Mouse (Mus musculus) monocyte, adult 2 months (primary cell): ENCODE results near the gene Acyp2.
"Not testable (repeated sequence)": the region's sequence is repeated elsewhere in the genome, so short reads cannot be mapped to it uniquely, and the experiment has no call there.

ENCODE experiments used
- DNase-seq, 2 experiments: peaks; one replicate each; pipeline ENCODE4 v3.0.0; 2022; ENCODE audit warnings: low spot score in 2 of 2, low read depth in 1 of 2

The Acyp2 gene

DNA sequence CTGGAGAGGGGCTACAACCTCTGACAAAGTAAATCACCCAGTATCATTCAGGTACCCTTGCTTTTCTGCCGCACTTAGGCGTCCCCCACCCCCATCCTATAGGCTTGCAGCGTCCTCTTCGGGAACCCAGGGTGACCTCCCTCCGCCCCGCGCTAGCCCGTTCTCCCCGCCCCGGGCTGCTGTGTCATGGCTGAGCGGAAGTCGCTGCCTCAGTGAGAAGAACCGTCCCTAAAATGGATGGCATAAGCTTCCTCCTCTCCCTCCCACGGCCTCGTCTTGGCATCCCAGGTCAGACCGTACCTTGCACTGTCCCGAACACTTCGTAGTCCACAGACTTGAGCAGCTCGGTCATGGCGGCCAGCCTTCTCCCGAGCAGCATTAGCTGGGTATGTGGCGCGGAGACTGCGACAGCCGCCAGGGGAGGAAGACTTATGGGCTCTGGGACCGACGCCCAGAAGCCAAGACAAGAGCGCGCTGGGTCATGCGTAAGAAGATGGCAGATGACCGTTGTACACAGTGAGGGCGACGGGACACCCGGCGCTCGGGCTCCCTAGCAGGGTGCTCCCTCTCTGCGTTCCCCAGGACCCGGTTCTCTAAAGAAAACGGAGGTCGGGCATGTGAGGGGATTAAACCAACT, at the start of gene Acyp2:
Acyp2 (minus strand) TSS at position 587 of the 637 bp plus-strand sequence.
- peak; percentile 27 to 74 for DNase-seq

GRCm38 (mm10) chr11:30689421-30689820, 40.0 kb upstream of the Acyp2 start:
- DNase-seq = no peak

GRCm38 (mm10) chr11:30676086-30676485, 26.7 kb upstream of the Acyp2 start:
- no peak for DNase-seq

- no peak for DNase-seq
Measured at GRCm38 (mm10) chr11:30672719-30673118, 23.3 kb upstream of the Acyp2 start.

GRCm38 (mm10) chr11:30663001-30663400, 13.6 kb upstream of the Acyp2 start:
- DNase-seq = no peak

DNA sequence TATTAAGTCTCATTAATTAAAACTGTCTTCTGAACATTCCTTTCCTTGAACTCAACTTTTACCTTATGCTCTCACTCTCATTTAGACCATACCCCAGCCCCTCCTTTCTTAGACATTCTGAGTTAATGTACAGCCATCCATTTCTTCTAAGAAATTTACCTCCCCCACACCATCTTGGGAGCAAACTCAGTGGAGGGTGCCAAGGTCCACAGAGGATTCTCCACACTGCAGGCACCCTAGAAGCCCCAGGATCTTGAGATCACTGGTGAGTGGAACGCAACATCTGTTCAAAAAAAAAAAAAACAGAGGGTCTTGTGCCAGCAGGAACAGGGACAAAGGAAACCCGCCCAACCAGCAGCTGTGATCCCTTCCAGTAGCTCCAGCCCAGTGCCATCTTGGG, 13.2 kb upstream of the Acyp2 start:
- no peak for DNase-seq

GRCm38 (mm10) chr11:30657069-30657468, 7.7 kb upstream of the Acyp2 start:
- DNase-seq = no peak

DNA sequence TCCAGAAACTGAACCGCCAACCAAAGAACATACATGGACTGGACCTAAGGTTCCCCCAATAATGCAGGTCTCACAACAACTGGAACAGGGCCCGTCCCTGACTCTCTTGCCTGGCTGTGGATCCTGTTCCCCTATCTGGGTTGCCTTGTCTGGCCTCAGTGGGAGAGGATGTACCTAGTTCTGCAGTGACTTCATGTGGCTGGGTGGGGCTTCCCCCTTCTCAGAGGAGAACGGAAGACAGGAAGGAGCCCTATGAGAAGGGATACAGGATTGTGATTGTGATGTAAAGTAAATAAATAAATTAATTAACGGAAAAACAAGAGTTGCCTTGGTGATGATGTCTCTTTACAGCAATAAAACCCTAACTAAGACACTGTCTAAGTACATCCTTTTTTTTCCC, 6.7 kb upstream of the Acyp2 start:
- DNase-seq = no peak

GRCm38 (mm10) chr11:30650416-30650815, 1.0 kb upstream of the Acyp2 start:
- DNase-seq = no peak

DNA sequence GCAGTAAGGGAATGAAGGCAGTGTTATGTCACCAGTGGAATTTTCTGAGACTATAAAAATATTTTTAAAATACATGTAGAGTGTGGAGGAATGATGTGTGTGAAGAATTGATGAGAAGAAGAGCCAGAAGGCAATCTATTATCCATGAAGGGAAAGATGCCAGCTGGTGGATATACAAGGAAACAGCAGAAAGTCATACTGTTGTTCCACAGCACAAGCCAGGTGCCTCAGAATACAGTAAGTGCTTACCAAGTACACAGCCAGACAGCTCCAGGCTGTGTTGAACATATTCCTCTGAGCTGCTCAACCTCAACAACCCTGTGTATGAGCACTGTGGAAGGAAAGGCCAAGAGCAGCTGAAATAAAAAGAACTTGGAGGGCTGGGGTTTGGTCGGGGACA, 13.7 kb downstream of the Acyp2 start:
- DNase-seq = no peak

- no peak for DNase-seq
Measured at GRCm38 (mm10) chr11:30630514-30630913, 18.9 kb downstream of the Acyp2 start.

- DNase-seq = no peak
Measured at GRCm38 (mm10) chr11:30623218-30623617, 26.2 kb downstream of the Acyp2 start.

DNA sequence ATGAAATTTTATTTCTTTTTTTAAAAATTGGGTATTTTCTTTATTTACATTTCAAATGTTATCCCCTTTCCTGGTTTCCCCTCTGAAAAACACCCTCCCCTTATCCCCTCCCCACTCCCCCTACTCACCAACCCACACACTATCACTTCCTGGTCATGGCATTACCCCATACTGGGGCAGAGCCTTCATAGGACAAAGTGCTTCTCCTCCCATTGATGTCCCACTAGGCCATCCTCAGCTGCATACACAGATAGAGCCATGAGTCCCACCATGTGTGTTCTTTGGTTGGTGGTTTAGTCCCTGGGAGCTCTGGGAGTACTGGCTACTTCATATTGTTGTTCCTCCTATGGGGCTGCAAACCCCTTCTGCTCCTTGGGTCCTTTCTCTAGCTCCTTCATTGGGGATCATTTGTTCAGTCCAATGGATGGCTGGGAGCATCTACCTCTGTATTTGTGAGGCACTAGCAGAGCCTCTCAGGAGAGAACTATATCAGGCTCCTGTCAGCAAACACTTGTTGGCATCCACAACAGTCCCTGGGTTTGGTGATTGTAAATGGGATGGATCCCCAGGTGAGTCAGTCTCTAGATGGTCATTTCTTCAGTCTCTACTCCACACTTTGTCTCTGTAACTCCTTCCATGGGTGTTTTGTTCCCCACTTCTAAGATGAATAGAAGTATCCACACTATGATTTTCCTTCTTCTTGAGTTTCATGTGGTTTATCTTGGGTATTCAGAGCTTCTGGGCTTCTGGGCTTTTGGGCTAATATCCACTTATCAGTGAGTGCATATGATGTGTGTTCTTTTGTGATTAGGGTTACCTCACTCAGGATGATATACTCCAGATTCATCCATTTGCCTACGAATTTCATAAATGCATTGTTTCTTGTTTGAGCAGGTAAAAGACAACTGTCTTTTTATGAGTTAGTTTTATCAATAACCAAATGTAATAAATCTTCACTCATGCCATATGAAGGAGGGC, 27.7 kb downstream of the Acyp2 start:
- not testable (repeated sequence) for DNase-seq

GRCm38 (mm10) chr11:30618235-30618634, 31.2 kb downstream of the Acyp2 start:
- DNase-seq = no peak

- no peak for DNase-seq
Measured at GRCm38 (mm10) chr11:30617571-30618097, 31.8 kb downstream of the Acyp2 start.

DNA sequence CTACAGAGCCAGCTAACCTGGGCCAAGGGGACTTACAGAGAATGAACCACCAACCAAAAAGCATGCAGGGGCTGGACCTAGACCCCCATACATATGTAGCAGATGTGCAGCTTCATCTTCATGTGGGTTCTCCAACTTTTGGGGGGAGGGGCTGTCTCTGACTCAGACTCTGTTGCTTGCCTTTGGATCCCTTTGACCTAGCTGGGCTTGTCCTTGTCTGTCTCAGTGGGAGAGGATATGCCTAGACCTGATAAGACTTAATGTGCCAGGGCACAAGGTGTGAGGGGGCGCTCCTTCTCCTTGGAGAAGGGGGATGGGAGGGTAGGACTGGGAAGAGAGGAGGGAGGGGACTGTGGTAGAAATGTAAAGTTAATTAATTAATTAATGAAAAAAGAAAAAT, 33.4 kb downstream of the Acyp2 start:
- no peak for DNase-seq

DNA sequence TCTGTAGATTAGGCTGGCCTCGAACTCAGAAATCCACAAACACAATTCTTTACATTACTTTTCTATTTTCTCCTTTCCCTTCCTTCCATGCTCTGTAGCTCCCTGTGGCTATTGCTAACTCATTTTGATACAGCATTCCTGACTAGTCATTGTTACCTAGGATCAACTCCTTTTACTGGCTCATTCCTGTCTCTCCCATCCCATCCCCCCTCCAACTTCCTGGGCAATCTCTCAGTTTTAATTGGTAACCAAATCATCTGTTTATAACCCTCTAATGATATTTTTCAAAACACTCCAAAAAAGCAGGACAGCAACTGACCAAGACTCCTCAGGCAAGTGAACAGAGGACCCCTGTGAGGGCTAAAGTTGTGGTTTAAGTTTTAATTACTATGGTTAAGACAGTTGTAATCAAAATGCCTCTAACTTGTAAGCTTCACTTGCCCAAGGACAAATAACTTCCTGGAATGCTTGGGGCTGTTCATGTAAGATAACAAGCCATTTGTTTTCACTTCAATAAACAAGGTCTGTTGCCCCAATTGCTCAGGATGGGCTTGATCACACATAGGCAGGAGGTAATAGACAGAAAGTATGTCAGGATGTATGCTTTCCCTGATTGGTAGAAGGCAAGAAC, 35.4 kb downstream of the Acyp2 start:
- no peak for DNase-seq

GRCm38 (mm10) chr11:30612699-30613098, 36.7 kb downstream of the Acyp2 start:
- no peak for DNase-seq

GRCm38 (mm10) chr11:30609247-30609646, 40.1 kb downstream of the Acyp2 start:
- DNase-seq = no peak

- no peak for DNase-seq
Measured at GRCm38 (mm10) chr11:30607587-30608518, 41.5 kb downstream of the Acyp2 start.
